Mouse (Mus musculus) embryonic facial prominence, embryonic 15.5 days (tissue): ENCODE measurements around the gene Rps26. TPM values are rescaled to one million over a fixed set of nuclear protein-coding genes. Genes with fewer than 3 reads are reported as not detected.
A peak's percentile ranks its signal among the peaks of the same experiment; 100 is the strongest.

Source experiments
- ATAC-seq: fragments of 200-750 bp; cut with Nextera tagmentation; 2 replicates; pipeline ENCODE4 v1.8.0; 2017; ENCODE audit warnings: low read depth, moderate TSS enrichment; ENCODE audit not compliant: insufficient number of reproducible peaks, low FRiP score, low TSS enrichment
- H3K27ac ChIP-seq: fragments of 300-500 bp; sonication (generic); replicated peaks from 2 replicates; pipeline ENCODE4 v1.5.1; 2015; ENCODE audit warnings: mild to moderate bottlenecking, inconsistent platforms
- H3K27me3 ChIP-seq: fragments of 300-500 bp; sonication (generic); 2 replicates; pipeline ENCODE4 v1.6.1; 2015; ENCODE audit warnings: inconsistent platforms
- H3K36me3 ChIP-seq: fragments of 300-500 bp; sonication (generic); 2 replicates; pipeline ENCODE4 v1.6.1; 2015; ENCODE audit warnings: mild to moderate bottlenecking, inconsistent platforms
- H3K4me1 ChIP-seq: fragments of 300-500 bp; sonication (generic); 2 replicates; pipeline ENCODE4 v1.6.1; 2015; ENCODE audit warnings: inconsistent platforms
- H3K4me2 ChIP-seq: fragments of 300-500 bp; sonication (generic); replicated peaks from 2 replicates; pipeline ENCODE4 v1.6.1; 2015; ENCODE audit warnings: mild to moderate bottlenecking, inconsistent platforms
- H3K4me3 ChIP-seq: fragments of 300-500 bp; sonication (generic); replicated peaks from 2 replicates; pipeline ENCODE4 v1.5.1; 2015; ENCODE audit warnings: mild to moderate bottlenecking, inconsistent platforms
- H3K9ac ChIP-seq: fragments of 300-500 bp; sonication (generic); 2 replicates; pipeline ENCODE4 v1.6.1; 2015; ENCODE audit warnings: inconsistent platforms
- H3K9me3 ChIP-seq: fragments of 300-500 bp; sonication (generic); replicated peaks from 2 replicates; pipeline ENCODE4 v1.6.1; 2016; ENCODE audit warnings: inconsistent platforms
- WGBS: fragments of 180-500 bp; shearing (Covaris S2); methylation state at CpG from one replicate; pipeline ENCODE4 v1.1.7; 2015; 5-methylcytosine and 5-hydroxymethylcytosine counted together
- polyA plus RNA-seq: library from polyadenylated mRNA; unstranded; fragments of >200 nt; fragmentation: Nextera tagmentation; extraction: Ambion mirVana; gene quantifications from 2 replicates; pipeline ENCODE4 v1.2.1, GENCODE M21; 2015

Rps26 gene
- polyA plus RNA-seq, 1 experiment from 2014 or later: 868 TPM

GRCm38 (mm10) chr10:128662465-128662864 lies 35.9 kb upstream of the Rps26 start:
- no peak overlapping the region for H3K4me2 ChIP-seq
- peaks cover 4% of the 10 kb centered on the region; the same call in 1 of the 2 replicates for H3K4me1 ChIP-seq
- no peaks in the 10 kb centered on the region for H3K27me3 ChIP-seq
- ATAC-seq: no peak
- H3K9ac ChIP-seq: no peak overlapping the region
- H3K4me3 ChIP-seq: no peak overlapping the region
- no peaks in the 10 kb centered on the region for H3K9me3 ChIP-seq
- no peak overlapping the region for H3K27ac ChIP-seq
- H3K36me3 ChIP-seq: no peaks in the 10 kb centered on the region

GRCm38 (mm10) chr10:128659490-128659889 lies 32.9 kb upstream of the Rps26 start:
- ATAC-seq: no peak
- no peak overlapping the region for H3K27ac ChIP-seq

GRCm38 (mm10) chr10:128657844-128658243 lies 31.3 kb upstream of the Rps26 start:
- Histone ChIP-seq H3K4me2 (no peak overlapping the region), H3K4me1 (peaks cover 10% of the 10 kb centered on the region; the same call in 1 of the 2 replicates), H3K36me3 (no peaks in the 10 kb centered on the region), H3K27me3 (no peaks in the 10 kb centered on the region), H3K9me3 (no peaks in the 10 kb centered on the region), H3K4me3 (no peak overlapping the region), H3K9ac (no peak overlapping the region), H3K27ac (no peak overlapping the region)
- ATAC-seq: no peak
- WGBS: 50% methylated on average over 9 of the region's 9 CpGs

More at GRCm38 (mm10) chr10:128659490-128659889, 32.9 kb upstream of the Rps26 start:
- Histone ChIP-seq H3K4me1 (peaks cover 4% of the 10 kb centered on the region; the same call in 1 of the 2 replicates), H3K36me3 (no peaks in the 10 kb centered on the region), H3K9me3 (no peaks in the 10 kb centered on the region), H3K9ac (no peak overlapping the region), H3K4me2 (no peak overlapping the region), H3K4me3 (no peak overlapping the region), H3K27me3 (no peaks in the 10 kb centered on the region)
- WGBS: 42% methylated on average over 9 of the region's 9 CpGs

GRCm38 (mm10) chr10:128656731-128657130 lies 30.2 kb upstream of the Rps26 start:
- no peak for ATAC-seq
- no peak overlapping the region for H3K27ac ChIP-seq
- H3K4me1 ChIP-seq: peaks cover 10% of the 10 kb centered on the region; the same call in 1 of the 2 replicates
- H3K36me3 ChIP-seq: no peaks in the 10 kb centered on the region
- H3K4me3 ChIP-seq: no peak overlapping the region
- no peaks in the 10 kb centered on the region for H3K27me3 ChIP-seq
- WGBS: 90% methylated on average over 1 of the region's 1 CpGs
- no peaks in the 10 kb centered on the region for H3K9me3 ChIP-seq
- H3K9ac ChIP-seq: no peak overlapping the region
- H3K4me2 ChIP-seq: no peak overlapping the region

GRCm38 (mm10) chr10:128655254-128655653 lies 28.7 kb upstream of the Rps26 start:
- Histone ChIP-seq H3K4me3 (no peak overlapping the region), H3K9me3 (no peaks in the 10 kb centered on the region), H3K4me1 (peaks cover 10% of the 10 kb centered on the region; the same call in 1 of the 2 replicates), H3K4me2 (no peak overlapping the region), H3K27ac (no peak overlapping the region), H3K27me3 (no peaks in the 10 kb centered on the region), H3K36me3 (no peaks in the 10 kb centered on the region), H3K9ac (no peak overlapping the region)
- WGBS: 75% methylated on average over 3 of the region's 3 CpGs
- ATAC-seq: no peak

GRCm38 (mm10) chr10:128653866-128654265 lies 27.3 kb upstream of the Rps26 start:
- H3K27ac ChIP-seq: no peak overlapping the region
- H3K9ac ChIP-seq: no peak overlapping the region
- peaks cover 6% of the 10 kb centered on the region; the same call in 1 of the 2 replicates for H3K4me1 ChIP-seq
- WGBS: 41% methylated on average over 4 of the region's 4 CpGs
- no peaks in the 10 kb centered on the region for H3K9me3 ChIP-seq
- no peaks in the 10 kb centered on the region for H3K36me3 ChIP-seq
- no peak overlapping the region for H3K4me3 ChIP-seq
- no peaks in the 10 kb centered on the region for H3K27me3 ChIP-seq
- H3K4me2 ChIP-seq: no peak overlapping the region
- no peak for ATAC-seq

GRCm38 (mm10) chr10:128646139-128647089 lies 19.9 kb upstream of the Rps26 start:
- peak overlapping the region; percentile 82 for H3K4me2 ChIP-seq
- 3% methylated on average over 13 of the region's 13 CpGs for WGBS
- H3K27ac ChIP-seq: peak overlapping the region; percentile 73
- no peaks in the 10 kb centered on the region for H3K9me3 ChIP-seq
- H3K4me1 ChIP-seq: peaks cover 30% of the 10 kb centered on the region
- H3K4me3 ChIP-seq: peak overlapping the region; percentile 58
- H3K27me3 ChIP-seq: no peaks in the 10 kb centered on the region
- no peak overlapping the region for H3K9ac ChIP-seq
- ATAC-seq: peak; percentile 72
- H3K36me3 ChIP-seq: 0 out of 2 replicates have a peak, but pooled peaks cover 4% of the 10 kb centered on the region

- Histone ChIP-seq H3K4me2 (peak within 1 kb of the TSS; percentile 82), H3K9me3 (no peaks in the 10 kb centered on the region), H3K27ac (peak within 1 kb of the TSS; percentile 73), H3K4me1 (peaks cover 30% of the 10 kb centered on the region), H3K9ac (peak within 1 kb of the TSS; percentile 60), H3K27me3 (no peaks in the 10 kb centered on the region), H3K4me3 (peak within 1 kb of the TSS; percentile 58), H3K36me3 (0 out of 2 replicates have a peak, but pooled peaks cover 11% of the 10 kb centered on the region)
- ATAC-seq: peak; percentile 43
- WGBS: 3% methylated on average over 36 of the region's 36 CpGs
These were observed 18.8 kb upstream of the Rps26 start, which contains the start of gene Ikzf4 for GRCm38 (mm10) chr10:128645111-128646011. Gene Ikzf4 (minus strand): TSS chr10:128645991.

- Histone ChIP-seq H3K36me3 (0 out of 2 replicates have a peak, but pooled peaks cover 11% of the 10 kb centered on the region), H3K27me3 (no peaks in the 10 kb centered on the region), H3K4me2 (no peak overlapping the region), H3K4me3 (no peak overlapping the region), H3K27ac (no peak overlapping the region), H3K4me1 (peaks cover 30% of the 10 kb centered on the region), H3K9me3 (no peaks in the 10 kb centered on the region), H3K9ac (no peak overlapping the region)
- ATAC-seq: no peak
- 82% methylated on average over 6 of the region's 6 CpGs for WGBS
These were observed 16.2 kb upstream of the Rps26 start for GRCm38 (mm10) chr10:128642749-128643148.

- no peak for ATAC-seq
- H3K4me1 ChIP-seq: peaks cover 25% of the 10 kb centered on the region
- no peak overlapping the region for H3K9ac ChIP-seq
- 0 out of 2 replicates have a peak, but pooled peaks cover 11% of the 10 kb centered on the region for H3K36me3 ChIP-seq
- H3K27ac ChIP-seq: no peak overlapping the region
- no peak overlapping the region for H3K4me3 ChIP-seq
- H3K27me3 ChIP-seq: no peaks in the 10 kb centered on the region
- 62% methylated on average over 7 of the region's 7 CpGs for whole genome bisulfite sequencing
- no peaks in the 10 kb centered on the region for H3K9me3 ChIP-seq
- H3K4me2 ChIP-seq: no peak overlapping the region
These were observed 15.3 kb upstream of the Rps26 start for GRCm38 (mm10) chr10:128641871-128642270.

GRCm38 (mm10) chr10:128640891-128641290 lies 14.3 kb upstream of the Rps26 start:
- Histone ChIP-seq H3K27ac (no peak overlapping the region), H3K9ac (no peak overlapping the region), H3K27me3 (no peaks in the 10 kb centered on the region), H3K36me3 (0 out of 2 replicates have a peak, but pooled peaks cover 11% of the 10 kb centered on the region), H3K4me2 (no peak overlapping the region), H3K4me3 (no peak overlapping the region), H3K4me1 (peaks cover 17% of the 10 kb centered on the region), H3K9me3 (no peaks in the 10 kb centered on the region)
- 90% methylated on average over 15 of the region's 15 CpGs for WGBS
- ATAC-seq: no peak
